Mouse (Mus musculus) C2C12 (cell line): ENCODE results near the gene Taf5l.
"Not testable (repeated sequence)": the region's sequence is repeated elsewhere in the genome, so short reads cannot be mapped to it uniquely, and the experiment has no call there.

Experiments used
- CTCF ChIP-seq: IDR thresholded peaks from one replicate; pipeline ENCODE4 v1.5.1; 2011; ENCODE audit not compliant: control insufficient read depth, insufficient read depth, insufficient read length
- FOSL1 ChIP-seq: IDR thresholded peaks from one replicate; pipeline ENCODE4 v1.8.0; 2011; ENCODE audit warnings: mild to moderate bottlenecking, low read length; ENCODE audit not compliant: poor library complexity, insufficient read depth, severe bottlenecking
- MAX ChIP-seq: IDR thresholded peaks from one replicate; pipeline ENCODE4 v1.6.1; 2011; ENCODE audit warnings: mild to moderate bottlenecking, control low read depth
- MYOD1 ChIP-seq: IDR thresholded peaks from one replicate; pipeline ENCODE4 v1.6.1; 2011; ENCODE audit warnings: low read depth; ENCODE audit not compliant: control insufficient read depth, insufficient read length
- MYOG ChIP-seq: IDR thresholded peaks from one replicate; pipeline ENCODE4 v1.6.1; 2011; ENCODE audit not compliant: control insufficient read depth, insufficient read length; ENCODE audit errors: extremely low read depth
- USF1 ChIP-seq: IDR thresholded peaks from one replicate; pipeline ENCODE4 v1.6.1; 2011; ENCODE audit warnings: low read depth, mild to moderate bottlenecking, control low read depth, moderate library complexity

- not testable (repeated sequence) for TF ChIP-seq MYOG, CTCF, USF1, MAX, FOSL1, MYOD1
Measured at GRCm38 (mm10) chr8:124026265-124026664, 5.1 kb upstream of the Taf5l start.
